Mouse (Mus musculus) layer of hippocampus, postnatal 36 days (tissue): ENCODE measurements around the gene Cmya5. TPM values are rescaled to one million over a fixed set of nuclear protein-coding genes. Genes with fewer than 3 reads are reported as not detected.

Experiments used
- total RNA-seq, 2 experiments: library from RNA; stranded (reverse); gene quantifications; 2 replicates each; pipeline ENCODE4 v1.2.3; 2021

Gene Cmya5
- total RNA-seq, 2 experiments from 2014 or later, result 2.9 to 3.1 TPM

Other genes with a start within 250 kb of the Cmya5 start
- 10 to 100 TPM; 25.4 to 28.0 TPM for gene Tent2, start 47.7 kb upstream of the Cmya5 start, total RNA-seq
- gene Homer1, start 154.9 kb upstream of the Cmya5 start, total RNA-seq, result 100 to 1,000 TPM; 201 to 229 TPM